Mouse (Mus musculus): ENCODE measurements around the gene Cfap157. TPM values are rescaled to one million over a fixed set of nuclear protein-coding genes. Genes with fewer than 3 reads are reported as not detected.

Gene Cfap157
- polyA plus RNA-seq, 1 experiment = not detected

- Histone ChIP-seq H3K36me3 (ENCODE audit: control insufficient read depth, insufficient read depth, low read length) (peaks cover 1% of the 10 kb centered on the region; the same call in 1 of the 2 replicates), H3K4me1 (ENCODE audit: control insufficient read depth, insufficient read depth, low read length) (no peaks in the 10 kb centered on the region), H3K27ac (ENCODE audit: insufficient read depth, low read depth, low read length) (no peak overlapping the region), H3K4me3 (ENCODE audit: insufficient read depth, low read depth, low read length) (no peak overlapping the region), H3K27me3 (replicated peaks; ENCODE audit: control insufficient read depth, insufficient read depth, low read length) (no peaks in the 10 kb centered on the region)
- DNase-seq = no peak
- TF ChIP-seq POLR2A (IDR thresholded peaks at IDR 0.05; ENCODE audit: low read depth, low read length) (no peak), CTCF (conservative IDR thresholded peaks at IDR 0.05; ENCODE audit: insufficient read depth, insufficient read length, low read depth, low read length) (no peak)
- WGBS = 74% methylated on average over 7 of the region's 7 CpGs
These were observed 34.0 kb downstream of the Cfap157 start for GRCm38 (mm10) chr2:32750199-32750598.

- TF ChIP-seq POLR2A (IDR thresholded peaks at IDR 0.05; ENCODE audit: low read depth, low read length) = no peak
- TF ChIP-seq CTCF (conservative IDR thresholded peaks at IDR 0.05; ENCODE audit: insufficient read depth, insufficient read length, low read depth, low read length) = no peak
- H3K27ac ChIP-seq (ENCODE audit: insufficient read depth, low read depth, low read length) = no peak overlapping the region
- H3K4me3 ChIP-seq (ENCODE audit: insufficient read depth, low read depth, low read length) = no peak overlapping the region
- no peaks in the 10 kb centered on the region for H3K4me1 ChIP-seq (ENCODE audit: control insufficient read depth, insufficient read depth, low read length)
- H3K36me3 ChIP-seq (ENCODE audit: control insufficient read depth, insufficient read depth, low read length) = 0 out of 2 replicates have a peak, but pooled peaks cover 1% of the 10 kb centered on the region
- WGBS = 70% methylated on average over 16 of the region's 16 CpGs
- DNase-seq = no peak
- H3K27me3 ChIP-seq (replicated peaks; ENCODE audit: control insufficient read depth, insufficient read depth, low read length) = no peaks in the 10 kb centered on the region
These were observed 35.1 kb downstream of the Cfap157 start for GRCm38 (mm10) chr2:32749082-32749481.

- TF ChIP-seq POLR2A (IDR thresholded peaks at IDR 0.05; ENCODE audit: low read depth, low read length) = no peak
- no peak for TF ChIP-seq CTCF (conservative IDR thresholded peaks at IDR 0.05; ENCODE audit: insufficient read depth, insufficient read length, low read depth, low read length)
- DNase-seq = no peak
- H3K4me1 ChIP-seq (ENCODE audit: control insufficient read depth, insufficient read depth, low read length) = no peaks in the 10 kb centered on the region
- H3K27ac ChIP-seq (ENCODE audit: insufficient read depth, low read depth, low read length) = no peak overlapping the region
- WGBS = 60% methylated on average over 15 of the region's 15 CpGs
- H3K27me3 ChIP-seq (replicated peaks; ENCODE audit: control insufficient read depth, insufficient read depth, low read length) = no peaks in the 10 kb centered on the region
- H3K36me3 ChIP-seq (ENCODE audit: control insufficient read depth, insufficient read depth, low read length) = no peaks in the 10 kb centered on the region
- no peak overlapping the region for H3K4me3 ChIP-seq (ENCODE audit: insufficient read depth, low read depth, low read length)
These were observed 39.8 kb downstream of the Cfap157 start for GRCm38 (mm10) chr2:32744272-32744982.

DNA sequence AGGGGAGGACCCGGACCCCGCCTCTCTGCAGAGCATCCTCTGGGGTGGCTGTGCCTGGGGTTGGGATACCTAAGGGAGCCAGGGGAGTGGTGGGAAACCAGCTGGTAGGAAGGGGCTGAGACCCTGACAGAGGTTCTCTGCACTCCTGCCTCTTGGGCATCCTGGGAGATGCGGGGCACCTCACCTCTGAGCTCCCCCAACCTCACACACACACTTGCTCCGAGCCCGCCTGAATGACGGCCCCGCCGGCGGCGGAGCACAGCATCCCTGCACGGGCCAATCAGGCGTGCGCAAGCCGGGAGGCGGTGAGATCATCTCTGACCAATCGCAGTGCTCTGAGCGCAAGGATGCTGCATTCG, 42.1 kb downstream of the Cfap157 start:
- Histone ChIP-seq H3K4me3 (ENCODE audit: insufficient read depth, low read depth, low read length) (no peak overlapping the region), H3K27ac (ENCODE audit: insufficient read depth, low read depth, low read length) (no peak overlapping the region), H3K36me3 (ENCODE audit: control insufficient read depth, insufficient read depth, low read length) (no peaks in the 10 kb centered on the region), H3K4me1 (ENCODE audit: control insufficient read depth, insufficient read depth, low read length) (no peaks in the 10 kb centered on the region), H3K27me3 (replicated peaks; ENCODE audit: control insufficient read depth, insufficient read depth, low read length) (no peaks in the 10 kb centered on the region)
- WGBS = 36% methylated on average over 18 of the region's 18 CpGs
- no peak for DNase-seq
- TF ChIP-seq CTCF (conservative IDR thresholded peaks at IDR 0.05; ENCODE audit: insufficient read depth, insufficient read length, low read depth, low read length) (no peak), POLR2A (IDR thresholded peaks at IDR 0.05; ENCODE audit: low read depth, low read length) (no peak)

DNA sequence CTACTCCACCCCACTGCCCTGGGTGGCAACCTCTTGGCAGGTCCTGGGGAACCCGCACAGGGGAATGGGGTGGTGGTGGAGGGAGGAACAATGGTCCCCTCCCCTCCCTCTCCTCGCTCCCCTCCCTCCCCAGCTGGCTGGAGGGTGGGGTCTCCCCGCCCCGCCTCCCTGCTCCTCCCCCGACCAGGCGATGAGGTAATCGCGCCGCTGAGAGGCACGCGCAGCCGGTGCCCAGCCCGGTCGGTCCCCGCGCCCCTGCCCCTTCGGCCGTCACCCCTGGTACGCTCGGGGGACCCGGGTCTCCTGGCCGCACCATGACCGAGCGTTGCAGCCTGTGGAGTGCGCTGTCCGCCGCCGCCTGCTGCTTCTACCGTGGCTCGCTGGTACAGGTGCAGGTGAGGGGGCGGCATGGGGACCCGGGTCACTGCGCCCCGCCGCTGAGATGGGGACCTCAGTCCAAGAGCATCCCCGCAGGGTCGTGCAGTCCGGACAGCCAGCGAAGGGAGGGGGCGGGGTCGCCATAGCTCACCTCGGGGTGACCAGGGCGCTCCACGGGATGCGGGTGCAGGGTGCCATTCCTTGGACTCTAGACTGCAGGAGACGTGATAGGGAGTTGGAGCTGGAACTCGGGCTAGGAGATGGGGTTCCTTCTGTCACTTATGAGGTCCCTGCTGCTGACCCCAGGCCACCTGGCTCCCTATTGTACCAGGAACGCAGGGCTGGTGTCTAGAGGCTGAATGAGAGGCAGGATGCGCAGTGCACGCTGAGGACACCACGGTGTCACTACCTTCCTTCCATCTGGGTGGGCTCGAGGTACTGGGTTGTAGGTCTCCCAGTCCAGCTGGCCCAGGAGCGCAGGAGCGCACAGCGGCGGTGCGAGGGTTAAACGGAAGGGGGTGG, 42.7 kb downstream of the Cfap157 start:
- DNase-seq = no peak
- Histone ChIP-seq H3K27ac (ENCODE audit: insufficient read depth, low read depth, low read length) (no peak overlapping the region), H3K36me3 (ENCODE audit: control insufficient read depth, insufficient read depth, low read length) (no peaks in the 10 kb centered on the region), H3K4me3 (ENCODE audit: insufficient read depth, low read depth, low read length) (peak overlapping the region; percentile 2; the same call in 1 of the 2 replicates), H3K4me1 (ENCODE audit: control insufficient read depth, insufficient read depth, low read length) (no peaks in the 10 kb centered on the region), H3K27me3 (replicated peaks; ENCODE audit: control insufficient read depth, insufficient read depth, low read length) (no peaks in the 10 kb centered on the region)
- WGBS = 14% methylated on average over 56 of the region's 58 CpGs
- no peak for TF ChIP-seq POLR2A (IDR thresholded peaks at IDR 0.05; ENCODE audit: low read depth, low read length)
- TF ChIP-seq CTCF (conservative IDR thresholded peaks at IDR 0.05; ENCODE audit: insufficient read depth, insufficient read length, low read depth, low read length) = no peak

DNA sequence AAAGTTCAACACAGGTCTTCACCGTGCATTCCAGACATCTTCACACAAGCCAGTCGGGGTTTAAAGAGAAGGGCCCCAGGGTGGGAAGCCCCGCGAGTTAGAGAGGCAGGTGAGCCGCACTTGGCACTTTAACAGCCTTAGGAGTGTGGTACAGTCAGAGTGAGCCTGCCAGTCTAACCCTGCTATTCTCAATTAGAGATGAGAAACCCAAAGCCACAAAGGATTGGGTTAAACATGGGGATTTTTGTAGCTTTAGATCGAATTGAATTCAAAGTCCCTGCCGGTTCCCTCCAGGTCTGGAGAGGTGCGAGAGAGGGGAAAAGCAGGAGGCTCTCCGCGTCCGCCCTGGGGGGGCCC, 43.3 kb downstream of the Cfap157 start, which contains the start of gene 6330409D20Rik:
TSS of gene 6330409D20Rik (minus strand) at position 101 of the 357 bp plus-strand sequence.
- Histone ChIP-seq H3K4me3 (ENCODE audit: insufficient read depth, low read depth, low read length) (peak within 1 kb of the TSS; percentile 2; the same call in 1 of the 2 replicates), H3K27ac (ENCODE audit: insufficient read depth, low read depth, low read length) (no peak within 1 kb of the TSS), H3K4me1 (ENCODE audit: control insufficient read depth, insufficient read depth, low read length) (no peaks in the 10 kb centered on the region), H3K27me3 (replicated peaks; ENCODE audit: control insufficient read depth, insufficient read depth, low read length) (no peaks in the 10 kb centered on the region), H3K36me3 (ENCODE audit: control insufficient read depth, insufficient read depth, low read length) (no peaks in the 10 kb centered on the region)
- WGBS = 16% methylated on average over 11 of the region's 11 CpGs
- TF ChIP-seq POLR2A (IDR thresholded peaks at IDR 0.05; ENCODE audit: low read depth, low read length) = no peak
- TF ChIP-seq CTCF (conservative IDR thresholded peaks at IDR 0.05; ENCODE audit: insufficient read depth, insufficient read length, low read depth, low read length) = no peak
- DNase-seq = no peak

DNA sequence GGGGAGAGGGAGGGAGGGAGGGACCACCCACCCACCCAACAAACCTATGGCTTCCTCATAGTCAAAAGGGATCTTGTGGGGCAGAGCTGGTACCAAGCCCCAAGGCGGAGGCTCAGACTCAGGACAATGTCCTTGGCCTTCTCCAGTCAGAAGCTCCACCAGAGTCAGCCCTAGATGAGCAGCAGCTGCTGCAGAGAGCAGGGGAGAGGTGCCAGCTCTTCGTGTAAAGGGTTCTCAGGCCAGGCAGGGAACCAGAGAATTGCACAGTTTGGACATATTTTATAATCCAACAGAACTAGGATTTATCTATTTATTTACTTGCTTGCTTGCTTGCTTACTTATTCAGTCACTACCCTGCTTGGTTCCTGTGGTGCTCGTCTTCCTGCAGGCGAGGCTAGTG, 44.9 kb downstream of the Cfap157 start:
- Histone ChIP-seq H3K4me3 (ENCODE audit: insufficient read depth, low read depth, low read length) (no peak overlapping the region), H3K36me3 (ENCODE audit: control insufficient read depth, insufficient read depth, low read length) (no peaks in the 10 kb centered on the region), H3K27me3 (replicated peaks; ENCODE audit: control insufficient read depth, insufficient read depth, low read length) (no peaks in the 10 kb centered on the region), H3K4me1 (ENCODE audit: control insufficient read depth, insufficient read depth, low read length) (no peaks in the 10 kb centered on the region; the same call in 1 of the 2 replicates), H3K27ac (ENCODE audit: insufficient read depth, low read depth, low read length) (no peak overlapping the region)
- WGBS = 69% methylated on average over 4 of the region's 4 CpGs
- TF ChIP-seq POLR2A (IDR thresholded peaks at IDR 0.05; ENCODE audit: low read depth, low read length) = no peak
- no peak for TF ChIP-seq CTCF (conservative IDR thresholded peaks at IDR 0.05; ENCODE audit: insufficient read depth, insufficient read length, low read depth, low read length)
- DNase-seq = no peak
